Mouse (Mus musculus): ENCODE data around the gene Tbp. TPM values are rescaled to one million over a fixed set of nuclear protein-coding genes. Genes with fewer than 3 reads are reported as not detected.
"Not testable (repeated sequence)": the region's sequence is repeated elsewhere in the genome, so short reads cannot be mapped to it uniquely, and the experiment has no call there.

Gene Tbp
- polyA plus RNA-seq, 1 experiment from 2014 or later = 40.0 TPM

DNA sequence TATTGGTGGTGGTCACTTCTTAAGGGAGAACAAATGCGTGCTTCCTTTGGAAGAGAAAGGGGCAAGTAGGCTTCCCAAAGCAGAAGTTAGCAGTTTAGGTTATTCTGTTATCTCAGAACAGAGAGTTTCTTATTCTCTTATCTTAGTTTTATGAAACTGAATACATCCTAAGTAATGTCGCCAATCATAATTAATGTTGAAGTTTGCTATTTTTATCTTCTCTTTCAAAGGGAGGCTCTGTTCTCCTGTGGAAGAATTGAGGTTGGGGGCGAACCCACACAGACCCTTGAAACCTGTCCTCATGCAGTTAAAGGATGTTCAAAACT lies 28.1 kb downstream of the Tbp start:
- 49% methylated on average over 3 of the region's 3 CpGs for WGBS (ENCODE audit: insufficient replicate concordance)
- peak overlapping the region; percentile 92 for H3K9ac ChIP-seq (ENCODE audit: low read depth, low read length)
- H3K27me3 ChIP-seq (ENCODE audit: control insufficient read depth, insufficient read depth, low read length) = no peaks in the 10 kb centered on the region
- no peaks in the 10 kb centered on the region for H3K9me3 ChIP-seq (replicated peaks; ENCODE audit: control insufficient read depth, low read length)
- no peak for ATAC-seq (replicated peaks; ENCODE audit: insufficient number of reproducible peaks, low FRiP score, low TSS enrichment)
- peaks cover 7% of the 10 kb centered on the region; the same call in 1 of the 2 replicates for H3K4me1 ChIP-seq (ENCODE audit: control insufficient read depth, insufficient read depth, low read length)
- H3K4me2 ChIP-seq = peak overlapping the region; percentile 85
- peak overlapping the region; percentile 89 for H3K4me3 ChIP-seq (ENCODE audit: low read depth, low read length)
- 0 out of 2 replicates have a peak overlapping the region, but pooled peaks have one; percentile 78 for H3K27ac ChIP-seq (ENCODE audit: low read depth, low read length)
- peaks cover 2% of the 10 kb centered on the region; the same call in 1 of the 2 replicates for H3K36me3 ChIP-seq (ENCODE audit: control insufficient read depth, insufficient read depth, low read length)

DNA sequence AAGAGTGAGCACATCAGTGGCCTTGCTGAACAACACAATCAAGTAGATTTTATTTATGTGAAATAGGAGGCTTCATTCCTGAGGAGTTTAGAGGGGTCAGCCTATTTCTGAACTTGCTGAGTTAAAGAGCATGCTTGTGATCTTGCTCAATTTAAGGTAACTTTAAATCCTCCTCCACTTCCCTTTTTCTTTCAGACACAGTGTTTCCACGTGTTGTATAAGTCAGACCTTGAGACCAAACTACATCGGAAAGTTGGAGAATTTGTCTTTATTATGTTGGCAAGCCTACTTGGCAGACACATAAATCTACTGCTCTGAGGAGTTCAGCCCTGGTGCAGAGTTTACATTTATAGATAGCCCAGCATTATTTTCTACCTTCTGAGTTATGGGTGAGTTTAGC lies 29.2 kb downstream of the Tbp start:
- no peak overlapping the region for H3K9ac ChIP-seq (ENCODE audit: low read depth, low read length)
- no peak for ATAC-seq (replicated peaks; ENCODE audit: insufficient number of reproducible peaks, low FRiP score, low TSS enrichment)
- no peak overlapping the region for H3K27ac ChIP-seq (ENCODE audit: low read depth, low read length)
- H3K9me3 ChIP-seq (replicated peaks; ENCODE audit: control insufficient read depth, low read length) = no peaks in the 10 kb centered on the region
- no peaks in the 10 kb centered on the region for H3K27me3 ChIP-seq (ENCODE audit: control insufficient read depth, insufficient read depth, low read length)
- H3K4me3 ChIP-seq (ENCODE audit: low read depth, low read length) = no peak overlapping the region
- H3K4me2 ChIP-seq = no peak overlapping the region
- peaks cover 2% of the 10 kb centered on the region; the same call in 1 of the 2 replicates for H3K36me3 ChIP-seq (ENCODE audit: control insufficient read depth, insufficient read depth, low read length)
- WGBS (ENCODE audit: insufficient replicate concordance) = 79% methylated on average over 2 of the region's 2 CpGs
- peaks cover 7% of the 10 kb centered on the region; the same call in 1 of the 2 replicates for H3K4me1 ChIP-seq (ENCODE audit: control insufficient read depth, insufficient read depth, low read length)

DNA sequence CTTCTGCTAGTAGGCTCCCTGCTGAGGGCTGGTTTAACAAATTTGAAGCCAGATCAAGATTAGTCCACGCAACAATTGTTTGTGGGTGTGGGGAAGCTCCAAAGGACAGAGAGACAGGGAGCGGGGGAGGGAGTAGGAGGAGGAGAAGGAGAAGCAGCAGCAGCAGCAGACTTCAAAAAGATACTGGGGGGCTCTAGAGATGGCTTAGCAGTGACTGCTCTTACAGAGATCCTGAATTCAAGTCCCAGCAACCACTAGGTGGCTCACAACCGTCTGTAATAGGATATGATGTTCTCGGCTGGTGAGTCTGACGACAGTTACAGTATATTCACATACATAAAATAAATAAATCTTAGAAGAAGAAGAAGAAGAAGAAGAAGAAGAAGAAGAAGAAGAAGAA lies 30.5 kb downstream of the Tbp start:
- 14% methylated on average over 5 of the region's 5 CpGs for WGBS (ENCODE audit: insufficient replicate concordance)
- no peak overlapping the region for H3K9ac ChIP-seq (ENCODE audit: low read depth, low read length)
- H3K9me3 ChIP-seq (replicated peaks; ENCODE audit: control insufficient read depth, low read length) = no peaks in the 10 kb centered on the region
- H3K4me1 ChIP-seq (ENCODE audit: control insufficient read depth, insufficient read depth, low read length) = peaks cover 7% of the 10 kb centered on the region; the same call in 1 of the 2 replicates
- H3K36me3 ChIP-seq (ENCODE audit: control insufficient read depth, insufficient read depth, low read length) = no peaks in the 10 kb centered on the region
- peaks cover 1% of the 10 kb centered on the region for H3K27me3 ChIP-seq (ENCODE audit: control insufficient read depth, insufficient read depth, low read length)
- ATAC-seq (replicated peaks; ENCODE audit: insufficient number of reproducible peaks, low FRiP score, low TSS enrichment) = no peak
- no peak overlapping the region for H3K27ac ChIP-seq (ENCODE audit: low read depth, low read length)
- H3K4me2 ChIP-seq = no peak overlapping the region
- no peak overlapping the region for H3K4me3 ChIP-seq (ENCODE audit: low read depth, low read length)

DNA sequence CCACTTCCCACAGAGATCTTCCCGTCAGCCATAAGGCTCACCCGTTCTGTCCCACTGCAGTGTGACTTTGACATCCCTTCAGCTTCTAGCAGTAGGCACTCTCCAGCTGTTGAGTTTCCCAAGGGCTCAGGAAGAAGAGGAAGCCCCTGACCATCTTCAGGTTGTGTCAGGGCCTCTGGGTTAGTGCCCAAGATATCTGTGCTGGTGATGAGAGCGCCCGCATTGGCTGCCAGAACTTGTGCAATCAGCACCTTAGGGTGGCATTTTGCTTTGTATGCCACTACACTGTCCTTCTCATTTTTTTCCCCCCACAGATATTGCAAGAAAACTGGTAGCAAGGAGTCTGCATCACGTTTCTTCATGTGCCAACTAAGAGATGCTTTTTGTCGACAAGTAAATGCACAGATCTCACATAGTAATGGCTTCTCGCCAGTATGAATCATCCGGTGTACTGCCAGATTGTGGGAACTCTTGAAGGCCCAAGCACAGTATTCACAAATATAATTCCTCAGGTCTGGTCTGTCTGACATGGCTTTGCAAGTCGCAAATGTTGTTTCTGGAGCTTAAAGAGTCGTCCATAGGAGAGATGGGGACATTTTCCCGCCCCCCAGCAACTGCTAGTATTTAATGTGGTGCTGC lies 35.6 kb downstream of the Tbp start:
- Histone ChIP-seq H3K4me1 (ENCODE audit: control insufficient read depth, insufficient read depth, low read length) (no peaks in the 10 kb centered on the region), H3K9me3 (replicated peaks; ENCODE audit: control insufficient read depth, low read length) (no peaks in the 10 kb centered on the region), H3K27me3 (ENCODE audit: control insufficient read depth, insufficient read depth, low read length) (peaks cover 15% of the 10 kb centered on the region), H3K27ac (ENCODE audit: low read depth, low read length) (no peak overlapping the region), H3K4me3 (ENCODE audit: low read depth, low read length) (no peak overlapping the region), H3K9ac (ENCODE audit: low read depth, low read length) (no peak overlapping the region), H3K4me2 (no peak overlapping the region), H3K36me3 (ENCODE audit: control insufficient read depth, insufficient read depth, low read length) (no peaks in the 10 kb centered on the region)
- ATAC-seq (replicated peaks; ENCODE audit: insufficient number of reproducible peaks, low FRiP score, low TSS enrichment) = no peak
- WGBS (ENCODE audit: insufficient replicate concordance) = 60% methylated on average over 11 of the region's 11 CpGs

DNA sequence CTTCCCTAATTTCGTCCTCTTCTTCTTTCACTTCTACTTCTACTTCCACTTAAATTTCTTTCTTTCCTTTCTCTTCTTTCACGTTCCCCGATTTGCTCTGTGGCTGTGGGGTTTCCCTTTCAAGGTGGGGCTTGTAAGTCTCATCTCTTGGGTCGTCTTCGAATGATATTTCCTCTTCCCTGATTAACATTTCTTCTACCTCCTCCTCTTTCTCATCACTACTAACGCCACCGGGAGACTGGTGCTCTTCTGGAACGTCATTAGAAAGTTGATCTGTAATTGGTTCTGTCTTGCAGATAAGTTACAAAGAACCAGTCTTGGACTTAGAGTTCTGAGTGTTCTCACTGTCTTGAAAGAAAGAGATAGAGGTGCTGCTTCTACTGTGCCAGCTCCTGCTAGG lies 36.3 kb downstream of the Tbp start:
- peaks cover 15% of the 10 kb centered on the region for H3K27me3 ChIP-seq (ENCODE audit: control insufficient read depth, insufficient read depth, low read length)
- ATAC-seq (replicated peaks; ENCODE audit: insufficient number of reproducible peaks, low FRiP score, low TSS enrichment) = no peak
- H3K36me3 ChIP-seq (ENCODE audit: control insufficient read depth, insufficient read depth, low read length) = no peaks in the 10 kb centered on the region
- no peak overlapping the region for H3K27ac ChIP-seq (ENCODE audit: low read depth, low read length)
- H3K4me2 ChIP-seq = peak overlapping the region; percentile 89
- no peaks in the 10 kb centered on the region for H3K4me1 ChIP-seq (ENCODE audit: control insufficient read depth, insufficient read depth, low read length)
- H3K9me3 ChIP-seq (replicated peaks; ENCODE audit: control insufficient read depth, low read length) = no peaks in the 10 kb centered on the region
- peak overlapping the region; percentile 57 for H3K4me3 ChIP-seq (ENCODE audit: low read depth, low read length)
- no peak overlapping the region for H3K9ac ChIP-seq (ENCODE audit: low read depth, low read length)
- 13% methylated on average over 8 of the region's 8 CpGs for WGBS (ENCODE audit: insufficient replicate concordance)

DNA sequence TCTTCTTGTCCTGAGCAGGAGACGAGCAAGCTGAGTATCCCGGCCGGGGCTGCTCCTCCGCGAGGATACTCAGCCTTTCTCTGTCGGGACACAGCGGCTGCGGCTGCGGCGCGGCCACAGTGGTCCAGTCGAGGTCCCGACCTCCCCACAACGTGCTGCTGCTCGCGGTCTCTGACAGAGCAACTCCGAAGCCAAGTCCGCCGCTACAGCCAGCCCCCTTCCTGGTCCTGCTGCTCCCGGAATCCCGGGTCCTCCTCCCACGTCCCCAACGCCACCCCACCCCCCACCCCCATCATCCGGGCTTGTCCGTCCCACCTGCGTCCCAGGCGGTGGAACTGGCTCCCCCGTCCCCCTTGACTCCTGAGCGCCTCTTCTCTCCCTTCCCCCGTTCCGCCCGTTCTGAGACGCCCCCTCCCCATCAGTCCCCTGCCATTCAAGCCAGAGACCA lies 36.8 kb downstream of the Tbp start:
- Histone ChIP-seq H3K4me1 (ENCODE audit: control insufficient read depth, insufficient read depth, low read length) (no peaks in the 10 kb centered on the region), H3K36me3 (ENCODE audit: control insufficient read depth, insufficient read depth, low read length) (no peaks in the 10 kb centered on the region), H3K9ac (ENCODE audit: low read depth, low read length) (peak overlapping the region; percentile 49), H3K27me3 (ENCODE audit: control insufficient read depth, insufficient read depth, low read length) (peaks cover 15% of the 10 kb centered on the region), H3K4me3 (ENCODE audit: low read depth, low read length) (peak overlapping the region; percentile 57), H3K27ac (ENCODE audit: low read depth, low read length) (no peak overlapping the region), H3K4me2 (peak overlapping the region; percentile 89), H3K9me3 (replicated peaks; ENCODE audit: control insufficient read depth, low read length) (no peaks in the 10 kb centered on the region)
- under 1% methylated on average over 32 of the region's 33 CpGs for WGBS (ENCODE audit: insufficient replicate concordance)
- no peak for ATAC-seq (replicated peaks; ENCODE audit: insufficient number of reproducible peaks, low FRiP score, low TSS enrichment)

DNA sequence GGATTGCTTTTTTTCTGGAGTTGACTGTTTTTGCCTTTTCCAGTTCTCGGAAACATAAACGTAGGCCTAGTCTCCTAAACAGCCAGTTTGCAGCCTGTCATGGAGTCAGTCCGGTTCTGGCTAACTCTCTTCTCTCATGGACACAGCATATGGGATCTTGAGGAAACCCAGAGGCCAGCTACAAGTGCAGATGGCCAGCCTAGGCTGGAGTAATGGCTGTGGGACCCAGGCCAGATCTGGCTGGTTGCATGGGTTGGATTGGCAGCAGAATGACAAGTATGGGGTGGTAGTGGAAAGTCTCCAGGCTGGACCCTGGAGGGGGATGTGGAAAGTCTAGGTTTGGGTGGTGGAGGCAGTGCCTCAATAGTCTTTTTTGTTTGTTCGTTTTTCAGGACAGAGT lies 40.6 kb downstream of the Tbp start:
- H3K27me3 ChIP-seq (ENCODE audit: control insufficient read depth, insufficient read depth, low read length) = peaks cover 12% of the 10 kb centered on the region
- no peak overlapping the region for H3K9ac ChIP-seq (ENCODE audit: low read depth, low read length)
- peaks cover 3% of the 10 kb centered on the region; the same call in 1 of the 2 replicates for H3K9me3 ChIP-seq (replicated peaks; ENCODE audit: control insufficient read depth, low read length)
- H3K4me1 ChIP-seq (ENCODE audit: control insufficient read depth, insufficient read depth, low read length) = no peaks in the 10 kb centered on the region
- H3K36me3 ChIP-seq (ENCODE audit: control insufficient read depth, insufficient read depth, low read length) = no peaks in the 10 kb centered on the region
- WGBS (ENCODE audit: insufficient replicate concordance) = 60% methylated on average over 4 of the region's 4 CpGs
- H3K4me3 ChIP-seq (ENCODE audit: low read depth, low read length) = no peak overlapping the region
- no peak overlapping the region for H3K27ac ChIP-seq (ENCODE audit: low read depth, low read length)
- no peak for ATAC-seq (replicated peaks; ENCODE audit: insufficient number of reproducible peaks, low FRiP score, low TSS enrichment)
- H3K4me2 ChIP-seq = no peak overlapping the region

DNA sequence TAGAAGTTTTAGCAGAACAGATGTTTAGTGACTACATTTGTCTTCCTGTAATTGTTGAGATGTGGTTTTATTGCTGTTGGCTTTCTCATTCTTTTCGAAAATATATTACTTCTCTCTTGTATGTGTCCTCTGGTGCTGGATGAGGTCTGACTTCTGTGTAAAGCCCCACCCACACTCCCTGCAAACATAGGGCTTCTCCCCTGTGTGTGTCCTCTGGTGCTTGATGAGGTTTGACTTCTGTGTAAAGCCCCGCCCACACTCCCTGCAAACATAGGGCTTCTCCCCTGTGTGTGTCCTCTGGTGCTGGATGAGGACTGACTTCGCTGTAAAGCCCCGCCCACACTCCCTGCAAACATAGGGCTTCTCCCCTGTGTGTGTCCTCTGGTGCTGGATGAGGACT lies 44.2 kb downstream of the Tbp start:
- not testable (repeated sequence) for H3K27ac ChIP-seq (ENCODE audit: low read depth, low read length)

DNA sequence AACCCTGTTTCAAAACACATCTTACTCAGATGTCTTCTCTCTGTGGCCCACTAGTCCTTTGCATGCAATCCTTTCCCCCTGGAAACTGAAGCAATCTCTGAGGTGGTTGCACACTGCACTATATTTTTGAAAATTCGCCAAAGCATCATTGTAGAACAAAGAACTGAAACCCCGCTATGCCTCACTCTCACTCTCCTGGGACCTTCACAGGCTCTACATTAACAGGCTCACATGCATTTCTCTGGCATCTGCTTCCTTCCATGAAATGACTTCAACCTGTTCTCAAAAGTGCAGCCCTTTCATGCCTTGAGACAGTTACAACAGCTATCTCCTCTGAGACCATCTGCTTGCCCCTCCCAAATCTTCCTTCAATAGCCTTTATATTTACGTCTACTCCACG lies 46.8 kb downstream of the Tbp start:
- no peak overlapping the region for H3K4me3 ChIP-seq (ENCODE audit: low read depth, low read length)
- ATAC-seq (replicated peaks; ENCODE audit: insufficient number of reproducible peaks, low FRiP score, low TSS enrichment) = no peak
- no peak overlapping the region for H3K4me2 ChIP-seq
- H3K27me3 ChIP-seq (ENCODE audit: control insufficient read depth, insufficient read depth, low read length) = no peaks in the 10 kb centered on the region
- 73% methylated on average over 4 of the region's 4 CpGs for WGBS (ENCODE audit: insufficient replicate concordance)
- no peaks in the 10 kb centered on the region for H3K4me1 ChIP-seq (ENCODE audit: control insufficient read depth, insufficient read depth, low read length)
- peaks cover 3% of the 10 kb centered on the region; the same call in 1 of the 2 replicates for H3K9me3 ChIP-seq (replicated peaks; ENCODE audit: control insufficient read depth, low read length)
- no peak overlapping the region for H3K9ac ChIP-seq (ENCODE audit: low read depth, low read length)
- no peak overlapping the region for H3K27ac ChIP-seq (ENCODE audit: low read depth, low read length)
- H3K36me3 ChIP-seq (ENCODE audit: control insufficient read depth, insufficient read depth, low read length) = no peaks in the 10 kb centered on the region

More for the DNA sequence above, 44.2 kb downstream of the Tbp start:
- H3K9ac ChIP-seq (ENCODE audit: low read depth, low read length); H3K4me3 ChIP-seq (ENCODE audit: low read depth, low read length); H3K27me3 ChIP-seq (ENCODE audit: control insufficient read depth, insufficient read depth, low read length); H3K9me3 ChIP-seq (replicated peaks; ENCODE audit: control insufficient read depth, low read length); H3K36me3 ChIP-seq (ENCODE audit: control insufficient read depth, insufficient read depth, low read length); H3K4me1 ChIP-seq (ENCODE audit: control insufficient read depth, insufficient read depth, low read length); H3K4me2 ChIP-seq; ATAC-seq (replicated peaks; ENCODE audit: insufficient number of reproducible peaks, low FRiP score, low TSS enrichment): not testable (repeated sequence)
- WGBS (ENCODE audit: insufficient replicate concordance) = 53% methylated on average over 4 of the region's 4 CpGs

Measured in heart, embryonic 11.5 days (tissue).